Mouse (Mus musculus): ENCODE data around the gene Ccdc28a. TPM values are rescaled to one million over a fixed set of nuclear protein-coding genes. Genes with fewer than 3 reads are reported as not detected.

The Ccdc28a gene
- total RNA-seq, 4 experiments from 2014 or later, result 13.8 to 17.9 (median 15.4) TPM

DNA sequence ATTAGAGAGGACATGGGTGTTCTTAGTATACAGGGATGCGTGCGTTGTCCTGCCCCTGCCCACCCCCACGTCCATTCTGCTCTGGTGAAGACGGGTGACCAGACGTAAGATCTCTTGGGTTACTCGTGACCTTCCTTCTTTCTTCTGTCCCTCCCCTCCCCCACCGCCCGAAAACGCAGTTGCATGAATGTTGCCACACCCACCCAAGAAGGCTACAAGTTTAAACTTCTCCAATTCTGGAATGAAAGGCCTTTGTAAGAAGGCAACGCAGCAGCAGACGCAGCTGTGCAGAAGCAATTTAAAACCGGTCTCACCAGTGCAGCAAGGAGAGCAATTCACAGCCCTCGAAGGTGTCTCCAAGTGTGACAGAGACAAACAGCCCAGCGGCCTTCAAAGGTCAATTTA lies 40.1 kb downstream of the Ccdc28a start:
- no peak for DNase-seq (ENCODE audit: low spot score)

GRCm38 (mm10) chr10:18194156-18194555 lies 40.6 kb downstream of the Ccdc28a start:
- DNase-seq (ENCODE audit: low spot score), result no peak

GRCm38 (mm10) chr10:18193221-18193620 lies 41.6 kb downstream of the Ccdc28a start:
- DNase-seq (ENCODE audit: low spot score), result no peak

- no peak for DNase-seq (ENCODE audit: low spot score)
These were observed 43.1 kb downstream of the Ccdc28a start for GRCm38 (mm10) chr10:18191706-18192105.

DNA sequence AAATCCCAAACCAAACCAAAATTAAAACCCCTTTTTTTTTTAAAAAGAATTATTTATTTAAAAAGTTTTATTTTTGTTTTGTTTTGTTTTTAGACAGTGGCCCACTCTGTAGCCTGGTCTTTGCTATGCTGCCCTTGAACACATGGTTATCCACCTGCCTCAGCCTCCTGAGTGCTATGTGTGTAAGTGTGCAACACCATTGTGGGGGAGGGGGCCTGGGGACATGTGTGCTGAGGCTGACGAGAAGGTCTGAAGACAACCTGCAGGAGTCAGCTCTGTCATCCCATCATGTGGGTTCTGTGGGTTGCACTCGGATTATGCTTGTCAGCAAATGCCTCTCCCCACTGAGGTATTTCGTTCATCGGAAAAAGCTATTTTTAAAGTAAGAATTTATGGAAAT lies 45.3 kb downstream of the Ccdc28a start:
- DNase-seq (ENCODE audit: low spot score), result no peak

DNA sequence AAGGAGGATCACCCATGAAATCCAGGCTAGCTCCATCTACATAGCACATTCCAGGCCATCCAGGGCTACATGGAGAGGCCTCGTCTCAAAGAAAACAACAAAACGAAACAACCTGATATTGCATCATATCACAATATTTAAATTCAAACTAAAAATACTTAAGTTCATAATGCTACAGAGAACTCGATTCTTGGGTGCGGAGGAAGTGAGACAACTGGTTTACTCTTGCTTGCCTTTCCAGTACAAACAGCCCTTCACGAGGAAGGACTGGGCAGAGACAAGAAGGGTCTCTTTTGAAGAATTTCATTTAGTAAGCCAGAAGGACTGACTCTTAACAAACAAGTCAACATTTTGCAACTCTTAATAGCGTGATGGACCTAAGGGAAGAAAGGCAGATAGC lies 46.2 kb downstream of the Ccdc28a start:
- no peak for DNase-seq (ENCODE audit: low spot score)

GRCm38 (mm10) chr10:18182246-18182645 lies 52.6 kb downstream of the Ccdc28a start:
- DNase-seq (ENCODE audit: low spot score), result peak; percentile 19

GRCm38 (mm10) chr10:18177304-18177703 lies 57.5 kb downstream of the Ccdc28a start:
- DNase-seq (ENCODE audit: low spot score), result no peak

DNA sequence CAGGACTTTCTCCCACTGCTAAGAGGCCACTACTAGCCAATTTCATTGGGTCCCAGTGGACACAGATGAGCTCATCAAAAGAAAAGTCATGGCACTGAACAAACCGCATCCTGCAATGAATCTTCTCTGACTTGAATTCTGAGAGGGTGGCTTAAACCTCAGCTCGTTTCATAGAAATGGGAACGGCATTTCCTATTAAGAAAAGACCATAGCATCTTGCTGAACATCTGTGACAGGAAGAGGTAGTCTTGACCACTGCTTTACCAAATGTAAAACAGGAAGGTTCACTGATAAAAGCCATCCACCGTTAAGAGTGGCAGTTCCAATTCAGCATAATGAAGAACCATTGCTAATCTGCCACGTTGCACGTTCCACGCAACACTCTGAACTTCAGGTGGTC lies 58.1 kb downstream of the Ccdc28a start:
- DNase-seq (ENCODE audit: low spot score), result no peak

DNA sequence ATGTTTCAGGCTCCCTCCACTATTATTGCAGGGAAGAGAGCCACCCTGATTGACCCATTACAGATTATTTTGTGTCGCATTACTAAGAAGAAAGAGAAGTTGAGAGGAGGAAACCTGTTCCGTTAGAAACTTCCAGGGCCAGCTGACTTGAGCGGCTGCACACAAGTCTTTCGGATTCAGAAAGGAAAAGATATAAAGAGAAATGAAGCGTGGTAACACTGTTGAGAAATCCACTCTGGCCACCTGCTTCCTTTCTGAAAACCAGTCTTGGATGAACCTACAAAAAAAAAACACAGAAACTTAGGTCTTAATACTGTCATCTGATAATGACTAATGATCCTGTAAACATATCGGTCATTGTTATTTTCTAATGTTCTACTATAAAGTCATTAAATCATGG lies 59.7 kb downstream of the Ccdc28a start:
- no peak for DNase-seq (ENCODE audit: low spot score)

Other genes with a start within 250 kb of the Ccdc28a start
- gene Abracl, start 211.7 kb downstream of the Ccdc28a start, total RNA-seq (2022), result 10 to 100 TPM; 21.4 to 36.3 (median 25.7) TPM
- gene Reps1, start 179.1 kb downstream of the Ccdc28a start, total RNA-seq (2022), result 10 to 100 TPM; 27.0 to 30.8 (median 29.0) TPM
- gene Ect2l, start 24.1 kb downstream of the Ccdc28a start, total RNA-seq (2022), result not detected
- gene Nhsl1, start 84.0 kb upstream of the Ccdc28a start, total RNA-seq (2022), result 10 to 100 TPM; 16.9 to 26.5 (median 20.6) TPM

Measured in heart, adult 8-10 months (tissue).